In the genomic region with DNA sequence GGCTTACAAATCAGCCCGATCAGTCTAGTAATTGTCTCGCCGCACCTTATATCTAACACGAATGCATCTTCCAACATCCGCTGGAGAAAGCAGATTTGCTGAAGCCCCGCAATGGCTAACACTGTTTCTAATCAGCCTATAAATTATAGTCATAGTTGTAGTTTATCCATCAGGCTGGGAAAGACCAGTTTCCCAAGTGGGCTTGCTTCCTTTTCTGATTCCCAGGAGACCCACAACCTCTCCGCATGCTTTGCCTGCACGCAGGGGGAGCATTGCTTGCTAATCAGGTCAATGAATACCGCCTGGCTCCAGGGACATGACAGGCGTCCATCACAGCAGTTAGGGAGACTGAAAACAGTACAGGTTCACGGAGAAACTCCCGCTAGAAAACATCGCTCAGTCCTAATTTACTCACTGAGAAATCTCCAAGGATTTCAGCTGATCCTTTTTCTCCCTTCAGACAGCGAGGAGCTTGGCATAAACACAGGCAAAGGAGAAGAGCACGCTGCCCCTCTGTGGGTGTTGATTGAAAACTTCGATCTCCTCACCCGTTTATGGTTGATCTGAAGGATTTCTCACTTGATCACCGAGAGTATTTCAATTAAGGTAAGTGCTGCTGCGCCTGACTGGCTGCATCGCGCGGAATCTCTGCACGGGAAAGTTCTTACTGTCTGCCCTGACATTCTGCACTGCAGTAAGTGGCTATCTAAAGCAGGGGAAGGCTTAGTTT, we compare ENCODE assay signal across 8 mouse cellular contexts.
DNase-seq lines count a peak whose midpoint lies in the region; ATAC-seq and TF ChIP-seq lines count a peak whose summit lies in the region.
"Had no signal": no experiment of that assay in that cellular context is flagged by ENCODE, and none has a peak within 500 bp of the region (broad histone marks: within the 10 kb centered on the region; RNA-seq: fewer than 3 reads in every experiment).

No protein-coding gene starts in this region.

- peak overlapping the region; percentile 56 for H3K4me2 ChIP-seq in lung, embryonic 14.5 days
- peak overlapping the region; percentile 7 for H3K4me2 ChIP-seq in myocyte (ENCODE audit: low read depth)
- H3K4me2 ChIP-seq: liver, embryonic 13.5 days had no signal

- H3K4me1 ChIP-seq in lung, embryonic 14.5 days (ENCODE audit: insufficient read depth) = no peaks in the 10 kb centered on the region
- H3K4me1 ChIP-seq in forebrain, embryonic 10.5 days = peaks cover 20% of the 10 kb centered on the region
- no peaks in the 10 kb centered on the region for H3K4me1 ChIP-seq in lung, adult 2 months (ENCODE audit: control insufficient read depth, insufficient read depth, low read length)
- H3K4me1 ChIP-seq: liver, embryonic 13.5 days had no signal

- no peaks in the 10 kb centered on the region for H3K79me2 ChIP-seq in myocyte (ENCODE audit: control insufficient read depth, insufficient read depth)

- H3K27ac ChIP-seq in lung, embryonic 14.5 days (ENCODE audit: low read depth) = no peak overlapping the region
- H3K27ac ChIP-seq in forebrain, embryonic 10.5 days = no peak overlapping the region
- H3K27ac ChIP-seq in layer of hippocampus, adult 2 months = peak overlapping the region; percentile 86
- H3K27ac ChIP-seq: liver, embryonic 13.5 days had no signal

- H3K27me3 ChIP-seq in lung, embryonic 14.5 days (ENCODE audit: insufficient read depth, low read length) = no peaks in the 10 kb centered on the region
- H3K27me3 ChIP-seq in forebrain, embryonic 10.5 days (ENCODE audit: poor library complexity, severe bottlenecking) = peaks cover 19% of the 10 kb centered on the region
- H3K27me3 ChIP-seq in myocyte (ENCODE audit: control insufficient read depth, insufficient read depth, insufficient read length) = no peaks in the 10 kb centered on the region
- H3K27me3 ChIP-seq: liver, embryonic 13.5 days had no signal

- TF ChIP-seq POLR2A in myocyte (IDR thresholded peaks at IDR 0.05; ENCODE audit: insufficient read length, low read depth) = no peak
- TF ChIP-seq POLR2A in lung, adult 2 months (IDR thresholded peaks at IDR 0.05; ENCODE audit: borderline replicate concordance, extremely low read depth, low read depth, low read length) = no peak

- no peaks in the 10 kb centered on the region for H3K36me3 ChIP-seq in lung, embryonic 14.5 days (ENCODE audit: insufficient read depth)
- H3K36me3 ChIP-seq in forebrain, embryonic 10.5 days (replicated peaks) = no peaks in the 10 kb centered on the region
- no peaks in the 10 kb centered on the region for H3K36me3 ChIP-seq in myocyte (ENCODE audit: control insufficient read depth, insufficient read depth)
- H3K36me3 ChIP-seq: liver, embryonic 13.5 days had no signal

- H3K4me3 ChIP-seq in lung, embryonic 14.5 days (ENCODE audit: low read depth, low read length) = peak overlapping the region; percentile 13; the same call in 1 of the 2 replicates
- H3K4me3 ChIP-seq in forebrain, embryonic 10.5 days = peak overlapping the region; percentile 47
- H3K4me3 ChIP-seq in layer of hippocampus, adult 2 months = peak overlapping the region; percentile 62
- H3K4me3 ChIP-seq in myocyte = no peak overlapping the region
- no peak overlapping the region for H3K4me3 ChIP-seq in lung, adult 2 months (replicated peaks; ENCODE audit: extremely low read depth, low read depth, low read length)
- H3K4me3 ChIP-seq: liver, embryonic 13.5 days had no signal

- no peak overlapping the region for H3K9ac ChIP-seq in lung, embryonic 14.5 days
- H3K9ac ChIP-seq: liver, embryonic 13.5 days had no signal

- TF ChIP-seq CTCF in lung, embryonic 14.5 days (IDR thresholded peaks at IDR 0.05; ENCODE audit: low read depth) = no peak
- TF ChIP-seq CTCF in layer of hippocampus, adult 2 months (conservative IDR thresholded peaks at IDR 0.05) = no peak
- TF ChIP-seq CTCF in lung, adult 2 months (IDR thresholded peaks at IDR 0.05; ENCODE audit: insufficient read depth, low read length) = no peak

- no peak for ATAC-seq in lung, embryonic 14.5 days (ENCODE audit: insufficient read depth)

- no peaks in the 10 kb centered on the region for H3K9me3 ChIP-seq in lung, embryonic 14.5 days (ENCODE audit: low read depth, low read length)
- no peaks in the 10 kb centered on the region for H3K9me3 ChIP-seq in forebrain, embryonic 10.5 days
- H3K9me3 ChIP-seq: liver, embryonic 13.5 days had no signal

- WGBS in lung, embryonic 14.5 days = 15% methylated on average over 23 of the region's 23 CpGs
- 16% methylated on average over 23 of the region's 23 CpGs for WGBS in forebrain, embryonic 10.5 days
- 19% methylated on average over 23 of the region's 23 CpGs for WGBS in lung, adult 2 months

- H3ac ChIP-seq in myocyte (ENCODE audit: control insufficient read depth, insufficient read length) = no peak overlapping the region

- peak; percentile 2 for DNase-seq in lung, embryonic 14.5 days
- DNase-seq in lung, postnatal 10 days = no peak
- DNase-seq in forebrain, embryonic 10.5 days (ENCODE audit: extremely low spot score, low spot score) = peak; percentile 18
- peak in 1 of 2 experiments; percentile 12 for DNase-seq in layer of hippocampus, adult 2 months (ENCODE audit: low spot score in 2 of 2)
- DNase-seq in spleen, postnatal 36 days (ENCODE audit: low spot score in 2 of 2) = no peak
- DNase-seq in lung, adult 2 months = no peak
- DNase-seq: liver, embryonic 13.5 days had no signal

TF ChIP-seq in myocyte, 11 proteins besides CTCF, POLR2A, EP300 and RAD21:
- TF ChIP-seq MYOD1 (IDR thresholded peaks at IDR 0.05; ENCODE audit: control insufficient read depth in 1 of 3, insufficient read length in 2 of 3, low read depth in 2 of 3) = no peak
- no peak for TF ChIP-seq POLR2AphosphoS2 (IDR thresholded peaks at IDR 0.05; ENCODE audit: insufficient read length, low read depth)
- no peak for TF ChIP-seq CEBPB (IDR thresholded peaks at IDR 0.05; ENCODE audit: insufficient read depth, poor library complexity, severe bottlenecking)
- no peak for TF ChIP-seq MYOG (IDR thresholded peaks at IDR 0.05; ENCODE audit: control insufficient read depth in 1 of 3, insufficient read depth in 1 of 3, insufficient read length in 2 of 3, low read depth in 2 of 3)
- TF ChIP-seq TCF12 (IDR thresholded peaks at IDR 0.05; ENCODE audit: insufficient read depth, poor library complexity, severe bottlenecking) = no peak
- TF ChIP-seq E2F4 (IDR thresholded peaks at IDR 0.05; ENCODE audit: insufficient read depth) = no peak
- TF ChIP-seq MAX (IDR thresholded peaks at IDR 0.05; ENCODE audit: low read depth) = no peak
- TF ChIP-seq USF1 (IDR thresholded peaks at IDR 0.05; ENCODE audit: low read depth) = no peak
- no peak for TF ChIP-seq SRF (IDR thresholded peaks at IDR 0.05; ENCODE audit: control insufficient read depth, insufficient read length, low read depth)
- no peak for TF ChIP-seq REST (IDR thresholded peaks at IDR 0.05; ENCODE audit: insufficient read depth, insufficient read length)
- no peak for TF ChIP-seq TCF3 (IDR thresholded peaks at IDR 0.05; ENCODE audit: insufficient read length, low read depth)
TF ChIP-seq in myocyte: peak in this region for 0.

Comparison
In these comparisons a context has a peak if more than half of its experiments do, and no peak if none do; other contexts are left out.
1. DNase-seq: peak in lung, embryonic 14.5 days (single experiment) and forebrain, embryonic 10.5 days (single experiment); none in lung, postnatal 10 days (single experiment), spleen, postnatal 36 days (0 of 2) and lung, adult 2 months (single experiment).
2. H3K4me3 ChIP-seq: peak in lung, embryonic 14.5 days (single experiment), forebrain, embryonic 10.5 days (single experiment) and layer of hippocampus, adult 2 months (single experiment); none in myocyte (single experiment) and lung, adult 2 months (single experiment).